Mouse (Mus musculus) kidney, postnatal 0 days (tissue): ENCODE measurements around the gene Tex9. TPM values are rescaled to one million over a fixed set of nuclear protein-coding genes. Genes with fewer than 3 reads are reported as not detected.
"Not testable (repeated sequence)": the region's sequence is repeated elsewhere in the genome, so short reads cannot be mapped to it uniquely, and the experiment has no call there.

Experiments used
- ATAC-seq: fragments of 200-750 bp; cut with Nextera tagmentation; replicated peaks from 2 replicates; pipeline ENCODE4 v1.8.0; 2017; ENCODE audit warnings: low read depth, moderate number of reproducible peaks, moderate TSS enrichment, moderate library complexity; ENCODE audit not compliant: low FRiP score
- DNase-seq: peaks from one replicate; pipeline ENCODE4 v3.0.0-alpha.2; 2016; ENCODE audit warnings: low spot score
- H3K27ac ChIP-seq: fragments of 300-500 bp; sonication (generic); 2 replicates; pipeline ENCODE4 v1.5.1; 2014; ENCODE audit warnings: mild to moderate bottlenecking
- H3K27me3 ChIP-seq: fragments of 300-500 bp; sonication (generic); 2 replicates; pipeline ENCODE4 v1.6.1; 2014; ENCODE audit warnings: low read length, mixed read lengths; ENCODE audit not compliant: insufficient read depth
- H3K36me3 ChIP-seq: fragments of 300-500 bp; sonication (generic); 2 replicates; pipeline ENCODE4 v1.6.1; 2014; ENCODE audit warnings: low read length, mixed read lengths; ENCODE audit not compliant: insufficient read depth
- H3K4me1 ChIP-seq: fragments of 300-500 bp; sonication (generic); replicated peaks from 2 replicates; pipeline ENCODE4 v1.6.1; 2014; ENCODE audit warnings: antibody characterized with exemption, low read length, mixed read lengths; ENCODE audit not compliant: insufficient read depth
- H3K4me2 ChIP-seq: fragments of 300-500 bp; sonication (generic); 2 replicates; pipeline ENCODE4 v1.6.1; 2014; ENCODE audit warnings: mild to moderate bottlenecking, low read length, moderate library complexity, mixed read lengths
- H3K4me3 ChIP-seq: fragments of 300-500 bp; sonication (generic); replicated peaks from 2 replicates; pipeline ENCODE4 v1.5.1; 2014; ENCODE audit warnings: low read depth, low read length
- H3K9ac ChIP-seq: fragments of 300-500 bp; sonication (generic); 2 replicates; pipeline ENCODE4 v1.6.1; 2014; ENCODE audit warnings: low read depth, low read length
- H3K9me3 ChIP-seq: fragments of 300-500 bp; sonication (generic); replicated peaks from 2 replicates; pipeline ENCODE4 v1.6.1; 2016; ENCODE audit warnings: low read length, inconsistent platforms, mixed read lengths
- CTCF ChIP-seq: IDR thresholded peaks from 2 replicates; pipeline ENCODE4 v1.5.1; 2016; ENCODE audit warnings: antibody characterized with exemption, low read depth, mild to moderate bottlenecking, moderate library complexity
- WGBS: fragments of 180-500 bp; shearing (Covaris S2); extraction: QIAGEN DNeasy Blood & Tissue Kit; methylation state at CpG from one replicate; pipeline ENCODE4 v1.1.7; 2014; 5-methylcytosine and 5-hydroxymethylcytosine counted together
- polyA plus RNA-seq: library from polyadenylated mRNA; unstranded; fragments of >200 nt; fragmentation: Nextera tagmentation; extraction: Ambion mirVana; gene quantifications from 2 replicates; pipeline ENCODE4 v1.2.1, GENCODE M21; 2015

Tex9 gene
- polyA plus RNA-seq, 1 experiment from 2014 or later, result 25.9 TPM

- 77% methylated on average over 3 of the region's 3 CpGs for WGBS
- no peak overlapping the region for H3K4me2 ChIP-seq
- ATAC-seq (no peak), DNase-seq (no peak)
- H3K4me1 ChIP-seq, result no peaks in the 10 kb centered on the region
- H3K36me3 ChIP-seq, result no peaks in the 10 kb centered on the region
- no peaks in the 10 kb centered on the region for H3K27me3 ChIP-seq
- no peak for TF ChIP-seq CTCF
- no peak overlapping the region for H3K27ac ChIP-seq
- H3K9me3 ChIP-seq, result no peaks in the 10 kb centered on the region
- H3K4me3 ChIP-seq, result no peak overlapping the region
- no peak overlapping the region for H3K9ac ChIP-seq
These were observed 31.2 kb downstream of the Tex9 start for GRCm38 (mm10) chr9:72460767-72461166.

GRCm38 (mm10) chr9:72459703-72460102, 32.3 kb downstream of the Tex9 start:
- Histone ChIP-seq H3K36me3 (no peaks in the 10 kb centered on the region), H3K4me2 (no peak overlapping the region), H3K9ac (no peak overlapping the region), H3K4me3 (no peak overlapping the region), H3K27me3 (no peaks in the 10 kb centered on the region), H3K27ac (no peak overlapping the region), H3K4me1 (no peaks in the 10 kb centered on the region), H3K9me3 (no peaks in the 10 kb centered on the region)
- WGBS, result 80% methylated on average over 3 of the region's 3 CpGs
- ATAC-seq (no peak), DNase-seq (no peak)
- TF ChIP-seq CTCF, result no peak

- Histone ChIP-seq H3K27ac (no peak overlapping the region), H3K36me3 (no peaks in the 10 kb centered on the region), H3K9me3 (no peaks in the 10 kb centered on the region), H3K4me2 (no peak overlapping the region), H3K4me1 (no peaks in the 10 kb centered on the region), H3K9ac (no peak overlapping the region), H3K27me3 (no peaks in the 10 kb centered on the region), H3K4me3 (no peak overlapping the region)
- DNase-seq (peak; percentile 78), ATAC-seq (no peak)
- 13% methylated on average over 5 of the region's 5 CpGs for WGBS
- peak; percentile 84 for TF ChIP-seq CTCF
These were observed 33.8 kb downstream of the Tex9 start for GRCm38 (mm10) chr9:72458233-72458632.

- Histone ChIP-seq H3K27me3 (no peaks in the 10 kb centered on the region), H3K4me1 (no peaks in the 10 kb centered on the region), H3K9ac (no peak overlapping the region), H3K4me2 (no peak overlapping the region), H3K27ac (no peak overlapping the region), H3K4me3 (no peak overlapping the region), H3K36me3 (peaks cover 5% of the 10 kb centered on the region; the same call in 1 of the 2 replicates), H3K9me3 (no peaks in the 10 kb centered on the region)
- TF ChIP-seq CTCF, result peak; percentile 9; the same call in 1 of the 2 replicates
- DNase-seq (no peak), ATAC-seq (no peak)
- 33% methylated on average over 1 of the region's 1 CpGs for WGBS
These were observed 35.6 kb downstream of the Tex9 start for GRCm38 (mm10) chr9:72456374-72456773.

- not testable (repeated sequence) for H3K9ac ChIP-seq, DNase-seq, H3K4me2 ChIP-seq, ATAC-seq, H3K27ac ChIP-seq, H3K4me1 ChIP-seq, H3K36me3 ChIP-seq, H3K9me3 ChIP-seq, H3K27me3 ChIP-seq, H3K4me3 ChIP-seq
These were observed 37.7 kb downstream of the Tex9 start for GRCm38 (mm10) chr9:72454281-72454680.

GRCm38 (mm10) chr9:72451111-72451510, 40.9 kb downstream of the Tex9 start:
- H3K4me3 ChIP-seq, result no peak overlapping the region
- H3K27me3 ChIP-seq, result no peaks in the 10 kb centered on the region
- H3K4me1 ChIP-seq, result no peaks in the 10 kb centered on the region
- ATAC-seq (no peak), DNase-seq (no peak)
- WGBS, result 86% methylated on average over 6 of the region's 6 CpGs
- H3K4me2 ChIP-seq, result no peak overlapping the region
- no peak overlapping the region for H3K27ac ChIP-seq
- peaks cover 8% of the 10 kb centered on the region; the same call in 1 of the 2 replicates for H3K36me3 ChIP-seq
- no peak overlapping the region for H3K9ac ChIP-seq
- no peak for TF ChIP-seq CTCF
- H3K9me3 ChIP-seq, result no peaks in the 10 kb centered on the region

GRCm38 (mm10) chr9:72450363-72450762, 41.6 kb downstream of the Tex9 start:
- Histone ChIP-seq H3K9ac (no peak overlapping the region), H3K27me3 (no peaks in the 10 kb centered on the region), H3K9me3 (no peaks in the 10 kb centered on the region), H3K4me2 (no peak overlapping the region), H3K27ac (no peak overlapping the region), H3K4me1 (no peaks in the 10 kb centered on the region), H3K4me3 (no peak overlapping the region), H3K36me3 (peaks cover 8% of the 10 kb centered on the region; the same call in 1 of the 2 replicates)
- 73% methylated on average over 1 of the region's 1 CpGs for WGBS
- DNase-seq, result no peak
- no peak for TF ChIP-seq CTCF
- ATAC-seq, result no peak
